Mouse (Mus musculus): ENCODE measurements at regions not wholly inside any gene's neighbourhood (a gene's known extent, or its start where the extent isn't known, plus 50 kb on each side); places are given as distances from the start of the nearest gene placed in this dataset.

GRCm38 (mm10) chr8:34466786-34467364 lies 355.3 kb upstream of the Gm10131 start:
- no peak for TF ChIP-seq SMC3 (IDR thresholded peaks at IDR 0.05; ENCODE audit: low read depth, low read length)
- no peak for TF ChIP-seq CTCF (IDR thresholded peaks at IDR 0.05 in 2 of 3, conservative IDR thresholded peaks at IDR 0.05 in 1 of 3; ENCODE audit: control insufficient read depth in 1 of 3, insufficient read depth in 1 of 3, low read depth in 2 of 3, low read length in 3 of 3, poor library complexity in 1 of 3, severe bottlenecking in 1 of 3)
- no peak for TF ChIP-seq ZNF384 (IDR thresholded peaks at IDR 0.05; ENCODE audit: low read depth, low read length)
- TF ChIP-seq ZC3H11A (IDR thresholded peaks at IDR 0.05; ENCODE audit: low read depth, low read length), result no peak
- no peak for TF ChIP-seq KAT2A (conservative IDR thresholded peaks at IDR 0.05; ENCODE audit: low read depth, low read length)
- no peak for TF ChIP-seq E2F4 (IDR thresholded peaks at IDR 0.05; ENCODE audit: borderline replicate concordance, low read depth, low read length)

All from MEL (cell line).